Mouse (Mus musculus) heart, adult 2 months (tissue): Measurements from ENCODE around the gene Bcar3.

Experiments used
- CTCF ChIP-seq: fragments of 200-600 bp; IDR thresholded peaks from 2 replicates; pipeline ENCODE4 v1.8.1; 2022; ENCODE audit warnings: antibody characterized with exemption, mild to moderate bottlenecking, moderate library complexity
- EP300 ChIP-seq: fragments of 200-500 bp; IDR thresholded peaks from 2 replicates; pipeline ENCODE4 v1.6.1; 2011; ENCODE audit warnings: low read depth, low read length, control low read depth; ENCODE audit not compliant: insufficient read depth
- POLR2A ChIP-seq: fragments of 200-500 bp; IDR thresholded peaks from 2 replicates; pipeline ENCODE4 v1.6.1; 2011; ENCODE audit warnings: mild to moderate bottlenecking, low read depth, low read length, control low read depth; ENCODE audit not compliant: insufficient read depth

DNA sequence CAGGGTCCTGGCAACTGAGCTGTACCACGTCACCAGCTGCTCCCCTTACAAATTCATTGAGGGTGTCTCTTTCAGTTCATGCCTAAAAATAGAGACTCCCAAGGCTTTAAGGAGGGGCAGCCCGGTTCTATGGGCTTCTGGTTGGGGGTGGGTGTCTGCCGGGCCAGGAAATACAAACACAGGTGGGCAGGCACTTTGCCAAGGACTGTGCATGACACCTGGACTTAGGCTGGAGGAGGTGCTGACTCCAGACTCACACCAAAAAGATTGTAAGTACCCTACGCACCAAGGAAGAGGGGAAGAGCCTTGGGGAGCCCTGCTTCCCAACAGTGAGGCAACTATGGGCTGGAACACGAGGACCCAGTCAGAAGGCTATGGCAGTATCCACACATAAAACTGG lies 44.1 kb downstream of the Bcar3 start:
- TF ChIP-seq CTCF (no peak), POLR2A (no peak), EP300 (no peak)
